Comparison of ENCODE assay signal across 18 mouse cellular contexts in genomic region chr1:184503827-184504355, GRCm38 (mm10).
A peak's percentile ranks its signal among the peaks of the same experiment; 100 is the strongest.
DNase-seq lines count a peak whose midpoint lies in the region; ATAC-seq and TF ChIP-seq lines count a peak whose summit lies in the region.
"Had no signal": no experiment of that assay in that cellular context is flagged by ENCODE, and none has a peak within 500 bp of the region (broad histone marks: within the 10 kb centered on the region; RNA-seq: fewer than 3 reads in every experiment).

No protein-coding gene starts in this region.

- intact Hi-C loops in gastrocnemius, postnatal 14 days (cut with DNase I; ENCODE audit: low total_unique reads), result no loop called here

- H3K36me3 ChIP-seq in lung, embryonic 15.5 days, result no peaks in the 10 kb centered on the region
- no peaks in the 10 kb centered on the region for H3K36me3 ChIP-seq in midbrain, postnatal 0 days (ENCODE audit: insufficient read depth, low read length)
- H3K36me3 ChIP-seq: embryonic facial prominence, embryonic 13.5 days; hindbrain, embryonic 13.5 days had no signal

- H3K9ac ChIP-seq in lung, embryonic 15.5 days, result no peak overlapping the region
- H3K9ac ChIP-seq in midbrain, postnatal 0 days (replicated peaks; ENCODE audit: low read length, poor library complexity, severe bottlenecking), result no peak overlapping the region
- H3K9ac ChIP-seq: embryonic facial prominence, embryonic 13.5 days; forebrain, embryonic 13.5 days; forebrain, postnatal 0 days; hindbrain, embryonic 13.5 days had no signal

- WGBS in bone marrow, adult 2 months, result 68% methylated on average over 4 of the region's 4 CpGs
- 49% methylated on average over 4 of the region's 4 CpGs for WGBS in lung, embryonic 15.5 days
- 86% methylated on average over 4 of the region's 4 CpGs for WGBS in midbrain, postnatal 0 days

- no peak overlapping the region for H3K4me2 ChIP-seq in lung, embryonic 15.5 days
- no peak overlapping the region for H3K4me2 ChIP-seq in midbrain, postnatal 0 days (ENCODE audit: low read depth, low read length, poor library complexity, severe bottlenecking)
- H3K4me2 ChIP-seq: embryonic facial prominence, embryonic 13.5 days; forebrain, embryonic 13.5 days; hindbrain, embryonic 13.5 days had no signal

- peaks cover 1% of the 10 kb centered on the region; the same call in 1 of the 2 replicates for H3K4me1 ChIP-seq in bone marrow, adult 2 months (ENCODE audit: control insufficient read depth, insufficient read depth, low read length)
- H3K4me1 ChIP-seq in lung, embryonic 15.5 days, result peaks cover 21% of the 10 kb centered on the region
- H3K4me1 ChIP-seq in midbrain, postnatal 0 days (ENCODE audit: insufficient read depth, low read length), result no peaks in the 10 kb centered on the region
- H3K4me1 ChIP-seq: forebrain, embryonic 13.5 days; hindbrain, embryonic 13.5 days had no signal

- peak; percentile 76 for DNase-seq in lung, postnatal 14 days
- DNase-seq in thymus, adult 18-20 months, result no peak
- no peak for DNase-seq in midbrain, postnatal 0 days (ENCODE audit: low spot score)
- DNase-seq in gastrocnemius, postnatal 14 days, result no peak
- DNase-seq: adrenal gland, postnatal 10 days; cerebellum, adult 11-12 months; cerebellum, adult 9-10 months; cerebellum, postnatal 25 days; forebrain, postnatal 0 days; gastrocnemius, postnatal 25 days; heart, postnatal 10 days; heart, postnatal 4 days had no signal

- TF ChIP-seq CTCF in bone marrow, adult 2 months (IDR thresholded peaks at IDR 0.05; ENCODE audit: control insufficient read depth, insufficient read depth, low read length), result no peak
- TF ChIP-seq CTCF in midbrain, postnatal 0 days (IDR thresholded peaks at IDR 0.05), result no peak

- TF ChIP-seq POLR2A in bone marrow, adult 2 months (IDR thresholded peaks at IDR 0.05; ENCODE audit: borderline replicate concordance, control insufficient read depth, low read depth, low read length), result no peak

- peak overlapping the region; percentile 65 for H3K27ac ChIP-seq in bone marrow, adult 2 months (ENCODE audit: control insufficient read depth, insufficient read depth, low read depth, low read length, poor library complexity)
- peak overlapping the region; percentile 10 for H3K27ac ChIP-seq in lung, embryonic 15.5 days
- no peak overlapping the region for H3K27ac ChIP-seq in midbrain, postnatal 0 days (ENCODE audit: low read depth, low read length)
- H3K27ac ChIP-seq: embryonic facial prominence, embryonic 13.5 days; forebrain, embryonic 13.5 days; hindbrain, embryonic 13.5 days; hindbrain, postnatal 0 days had no signal

- ATAC-seq in lung, embryonic 15.5 days (ENCODE audit: borderline replicate concordance, extremely low read depth, low FRiP score, low TSS enrichment), result peak; percentile 20; the same call in 1 of the 2 replicates
- ATAC-seq in midbrain, postnatal 0 days (ENCODE audit: low FRiP score), result no peak
- ATAC-seq: forebrain, embryonic 13.5 days; forebrain, postnatal 0 days; hindbrain, postnatal 0 days had no signal

- H3K4me3 ChIP-seq in bone marrow, adult 2 months (replicated peaks; ENCODE audit: control insufficient read depth, low read depth, low read length), result no peak overlapping the region
- no peak overlapping the region for H3K4me3 ChIP-seq in lung, embryonic 15.5 days
- H3K4me3 ChIP-seq in midbrain, postnatal 0 days (ENCODE audit: low read depth, low read length), result no peak overlapping the region
- H3K4me3 ChIP-seq: embryonic facial prominence, embryonic 13.5 days; forebrain, embryonic 13.5 days; hindbrain, embryonic 13.5 days had no signal

- no peaks in the 10 kb centered on the region for H3K27me3 ChIP-seq in lung, embryonic 15.5 days
- no peaks in the 10 kb centered on the region for H3K27me3 ChIP-seq in midbrain, postnatal 0 days (ENCODE audit: insufficient read depth, low read length)
- H3K27me3 ChIP-seq: embryonic facial prominence, embryonic 13.5 days; forebrain, embryonic 13.5 days; hindbrain, embryonic 13.5 days had no signal

- H3K9me3 ChIP-seq in lung, embryonic 15.5 days, result no peaks in the 10 kb centered on the region
- H3K9me3 ChIP-seq in midbrain, postnatal 0 days (ENCODE audit: low read length), result no peaks in the 10 kb centered on the region
- H3K9me3 ChIP-seq: embryonic facial prominence, embryonic 13.5 days; forebrain, embryonic 13.5 days had no signal
